Mouse (Mus musculus) heart, postnatal 0 days (tissue): ENCODE measurements around the gene Crtap. TPM values are rescaled to one million over a fixed set of nuclear protein-coding genes. Genes with fewer than 3 reads are reported as not detected.

Source experiments
- ATAC-seq: fragments of 200-750 bp; cut with Nextera tagmentation; 2 replicates; pipeline ENCODE4 v1.8.0; 2017; ENCODE audit warnings: low read depth, moderate number of reproducible peaks, moderate library complexity; ENCODE audit not compliant: insufficient read depth
- DNase-seq: peaks from one replicate; pipeline ENCODE4 v3.0.0-alpha.2; 2016; ENCODE audit warnings: low spot score
- H3K27ac ChIP-seq: fragments of 300-500 bp; sonication (generic); 2 replicates; pipeline ENCODE4 v1.5.1; 2014; ENCODE audit warnings: low read depth, mild to moderate bottlenecking
- H3K27me3 ChIP-seq: fragments of 300-500 bp; sonication (generic); 2 replicates; pipeline ENCODE4 v1.6.1; 2014; ENCODE audit warnings: low read length, mixed read lengths; ENCODE audit not compliant: control insufficient read depth, insufficient read depth
- H3K36me3 ChIP-seq: fragments of 300-500 bp; sonication (generic); replicated peaks from 2 replicates; pipeline ENCODE4 v1.6.1; 2014; ENCODE audit warnings: low read length, mixed read lengths; ENCODE audit not compliant: control insufficient read depth, insufficient read depth
- H3K4me1 ChIP-seq: fragments of 300-500 bp; sonication (generic); 2 replicates; pipeline ENCODE4 v1.6.1; 2014; ENCODE audit warnings: antibody characterized with exemption; ENCODE audit not compliant: control insufficient read depth, insufficient read depth
- H3K4me2 ChIP-seq: fragments of 300-500 bp; sonication (generic); 2 replicates; pipeline ENCODE4 v1.6.1; 2014; ENCODE audit warnings: low read depth, mild to moderate bottlenecking, low read length, moderate library complexity
- H3K4me3 ChIP-seq: fragments of 300-500 bp; sonication (generic); 2 replicates; pipeline ENCODE4 v1.5.1; 2014; ENCODE audit warnings: low read depth, low read length
- H3K9ac ChIP-seq: fragments of 300-500 bp; sonication (generic); replicated peaks from 2 replicates; pipeline ENCODE4 v1.6.1; 2014; ENCODE audit warnings: low read depth, low read length, mixed read lengths
- H3K9me3 ChIP-seq: fragments of 300-500 bp; sonication (generic); replicated peaks from 2 replicates; pipeline ENCODE4 v1.6.1; 2016; ENCODE audit warnings: low read length; ENCODE audit not compliant: control insufficient read depth
- CTCF ChIP-seq: IDR thresholded peaks from 2 replicates; pipeline ENCODE4 v1.5.1; 2016; ENCODE audit warnings: antibody characterized with exemption, control low read depth, low read depth
- EP300 ChIP-seq: IDR thresholded peaks from 2 replicates; pipeline ENCODE4 v1.6.1; 2016; ENCODE audit warnings: antibody characterized with exemption, low read depth
- WGBS: fragments of 180-500 bp; shearing (Covaris S2); extraction: QIAGEN DNeasy Blood & Tissue Kit; methylation state at CpG from one replicate; pipeline ENCODE4 v1.1.7; 2014; 5-methylcytosine and 5-hydroxymethylcytosine counted together
- polyA plus RNA-seq: library from polyadenylated mRNA; unstranded; fragments of >200 nt; fragmentation: Nextera tagmentation; extraction: Ambion mirVana; gene quantifications from 2 replicates; pipeline ENCODE4 v1.2.1, GENCODE M21; 2015
- total RNA-seq: library from RNA; depleted of rRNA; stranded (reverse); fragments of >200 nt; gene quantifications from 2 replicates; pipeline ENCODE4 v1.2.3, GENCODE M21; 2014; ENCODE audit warnings: low replicate concordance

Crtap gene
- total and polyA plus RNA-seq, 2 experiments from 2014 or later, result 65.0 to 75.8 TPM

DNA sequence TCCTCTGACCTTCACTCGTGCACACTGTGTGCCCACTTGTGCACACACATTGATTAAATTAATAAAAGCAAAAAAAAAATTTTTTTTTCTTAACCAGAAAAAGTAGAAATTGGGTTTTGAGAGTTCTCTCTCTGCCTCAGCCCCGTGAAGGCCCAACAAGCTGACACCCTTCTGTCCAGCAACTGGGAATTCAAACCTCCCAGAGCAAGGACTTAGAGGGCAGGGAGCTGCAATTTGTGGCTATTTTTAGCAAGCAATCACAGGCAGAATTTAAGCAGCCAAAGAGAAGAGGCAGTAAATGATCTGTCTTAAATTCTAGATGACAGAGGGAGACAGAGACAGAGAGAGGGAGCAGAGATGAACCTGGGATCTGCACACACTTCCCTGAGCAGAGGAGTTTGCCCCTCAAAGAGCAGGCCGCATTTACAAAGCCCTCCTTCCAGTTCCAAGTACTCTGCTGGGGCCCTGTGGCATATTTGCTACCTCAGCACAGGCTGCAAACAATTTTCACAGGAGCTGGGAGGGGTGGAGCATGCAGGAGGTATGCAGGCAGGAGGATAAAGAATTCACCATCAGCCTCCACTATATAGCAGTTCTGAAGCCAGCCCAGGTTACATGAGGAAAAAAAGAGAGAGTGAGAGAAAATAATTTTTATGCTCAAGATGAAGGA, 1.6 kb downstream of the Crtap start:
- Histone ChIP-seq H3K4me3 (no peak overlapping the region), H3K4me2 (no peak overlapping the region), H3K27ac (peak overlapping the region; percentile 87), H3K9me3 (no peaks in the 10 kb centered on the region), H3K9ac (0 out of 2 replicates have a peak overlapping the region, but pooled peaks have one; percentile 8), H3K36me3 (peaks cover 20% of the 10 kb centered on the region; the same call in 1 of the 2 replicates), H3K4me1 (peaks cover 10% of the 10 kb centered on the region; the same call in 1 of the 2 replicates), H3K27me3 (no peaks in the 10 kb centered on the region)
- no peak for TF ChIP-seq CTCF
- TF ChIP-seq EP300, result no peak
- ATAC-seq (no peak; the same call in 1 of the 2 replicates), DNase-seq (peak; percentile 34)
- 41% methylated on average over 3 of the region's 3 CpGs for WGBS

DNA sequence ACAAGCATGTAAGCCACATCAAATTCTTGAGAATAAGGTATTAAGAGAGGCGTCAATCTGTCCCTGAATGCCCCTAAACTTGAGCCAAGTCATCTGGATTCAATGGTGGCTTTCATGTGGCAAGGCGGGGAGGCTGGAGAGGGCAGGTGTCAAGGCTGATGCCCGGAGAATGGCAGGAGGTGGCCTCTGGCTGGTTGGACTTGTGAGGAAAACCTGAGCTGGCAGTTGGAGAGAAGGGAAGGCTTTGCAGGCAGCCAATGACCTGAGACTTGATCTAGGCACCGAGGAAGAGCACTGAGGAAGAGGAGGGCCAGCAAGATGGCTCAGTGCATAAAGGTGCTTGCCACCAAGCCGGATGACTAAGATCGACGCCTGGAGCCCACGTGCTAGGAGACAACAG, 2.2 kb downstream of the Crtap start:
- 0 out of 2 replicates have a peak overlapping the region, but pooled peaks have one; percentile 8 for H3K9ac ChIP-seq
- H3K27ac ChIP-seq, result peak overlapping the region; percentile 87
- H3K9me3 ChIP-seq, result no peaks in the 10 kb centered on the region
- DNase-seq (no peak), ATAC-seq (no peak)
- H3K4me3 ChIP-seq, result no peak overlapping the region
- 61% methylated on average over 8 of the region's 8 CpGs for WGBS
- no peaks in the 10 kb centered on the region for H3K27me3 ChIP-seq
- H3K36me3 ChIP-seq, result peaks cover 25% of the 10 kb centered on the region; the same call in 1 of the 2 replicates
- peaks cover 10% of the 10 kb centered on the region; the same call in 1 of the 2 replicates for H3K4me1 ChIP-seq
- H3K4me2 ChIP-seq, result no peak overlapping the region
- TF ChIP-seq EP300 (no peak), CTCF (no peak)

DNA sequence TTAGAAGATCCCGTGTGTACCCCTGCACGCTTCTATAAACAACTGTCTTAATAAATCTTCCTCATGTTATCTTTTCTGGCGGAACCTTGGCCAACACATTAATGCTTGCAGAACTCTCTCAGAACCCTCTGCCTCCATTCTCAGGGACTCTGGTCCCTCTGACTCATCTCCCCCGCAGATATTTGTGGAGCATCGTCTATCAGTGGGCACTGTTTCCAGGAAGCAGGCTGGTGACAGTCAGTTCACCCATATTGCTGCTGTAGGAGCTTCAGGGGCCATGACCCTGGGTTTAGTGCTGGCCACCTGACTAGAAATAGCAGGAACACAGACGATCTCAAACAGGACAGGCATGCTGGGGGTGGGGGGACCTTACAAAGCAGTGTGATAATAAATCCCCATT, 3.4 kb downstream of the Crtap start:
- TF ChIP-seq CTCF (no peak), EP300 (no peak)
- WGBS, result 52% methylated on average over 6 of the region's 6 CpGs
- Histone ChIP-seq H3K4me1 (peaks cover 10% of the 10 kb centered on the region; the same call in 1 of the 2 replicates), H3K4me3 (no peak overlapping the region), H3K9ac (no peak overlapping the region), H3K9me3 (no peaks in the 10 kb centered on the region), H3K36me3 (peaks cover 37% of the 10 kb centered on the region), H3K27me3 (no peaks in the 10 kb centered on the region), H3K4me2 (no peak overlapping the region), H3K27ac (no peak overlapping the region)
- DNase-seq (no peak), ATAC-seq (no peak)

DNA sequence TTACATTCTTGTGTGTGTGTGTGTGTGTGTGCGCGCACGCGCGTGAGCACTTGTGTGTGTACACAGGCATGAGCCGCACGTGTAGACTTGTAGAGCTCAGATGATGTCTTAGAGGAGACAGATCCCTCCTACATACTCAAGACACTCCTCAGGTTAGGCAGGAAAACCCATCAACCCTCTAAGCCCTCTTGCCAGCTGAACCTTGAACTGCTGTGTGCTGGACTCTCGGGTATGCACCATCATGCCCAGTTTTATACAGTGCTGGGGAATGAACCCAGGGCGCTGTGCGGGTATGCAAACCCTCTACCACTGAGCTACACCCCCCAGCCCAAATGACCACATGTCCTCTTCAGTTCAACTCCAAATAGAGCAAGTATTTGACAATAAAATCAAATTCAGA, 5.3 kb downstream of the Crtap start:
- H3K36me3 ChIP-seq, result peaks cover 40% of the 10 kb centered on the region
- no peak for DNase-seq
- no peak for TF ChIP-seq EP300
- no peak for TF ChIP-seq CTCF

DNA sequence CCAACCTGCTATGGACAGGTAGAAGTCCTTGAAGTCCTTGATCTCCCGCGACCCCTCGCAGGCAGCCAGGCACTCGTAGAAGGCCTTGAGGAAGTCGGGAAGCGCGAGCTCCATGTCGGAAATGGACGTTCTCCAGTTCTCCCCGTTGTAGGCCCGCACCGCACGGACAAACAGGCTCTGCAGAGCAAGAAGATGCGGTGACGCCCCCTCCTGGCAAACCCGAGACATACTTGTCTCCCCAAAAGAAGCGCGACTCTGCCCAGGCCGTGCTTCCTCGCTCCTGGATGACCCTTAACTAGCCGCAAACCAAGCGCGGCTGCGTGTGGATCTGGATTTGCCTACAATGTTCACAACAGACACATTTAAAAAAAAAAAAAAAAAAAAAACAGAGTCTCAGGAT, 5.8 kb downstream of the Crtap start:
- TF ChIP-seq EP300 (no peak), CTCF (no peak)
- H3K27ac ChIP-seq, result no peak overlapping the region
- peaks cover 10% of the 10 kb centered on the region; the same call in 1 of the 2 replicates for H3K4me1 ChIP-seq
- H3K4me2 ChIP-seq, result no peak overlapping the region
- H3K36me3 ChIP-seq, result peaks cover 44% of the 10 kb centered on the region
- H3K9me3 ChIP-seq, result no peaks in the 10 kb centered on the region
- DNase-seq (no peak), ATAC-seq (no peak)
- H3K27me3 ChIP-seq, result no peaks in the 10 kb centered on the region
- no peak overlapping the region for H3K9ac ChIP-seq
- WGBS, result 87% methylated on average over 24 of the region's 24 CpGs
- H3K4me3 ChIP-seq, result no peak overlapping the region

More for the DNA sequence above, 5.3 kb downstream of the Crtap start:
- no peak overlapping the region for H3K9ac ChIP-seq
- no peaks in the 10 kb centered on the region for H3K27me3 ChIP-seq
- no peak for ATAC-seq
- H3K4me3 ChIP-seq, result no peak overlapping the region
- 91% methylated on average over 10 of the region's 10 CpGs for WGBS
- no peak overlapping the region for H3K27ac ChIP-seq
- peaks cover 10% of the 10 kb centered on the region; the same call in 1 of the 2 replicates for H3K4me1 ChIP-seq
- no peaks in the 10 kb centered on the region for H3K9me3 ChIP-seq
- H3K4me2 ChIP-seq, result no peak overlapping the region
